Mouse (Mus musculus) neural tube, embryonic 10.5 days (tissue): ENCODE measurements around the gene Gm32687.
"Not testable (repeated sequence)": the region's sequence is repeated elsewhere in the genome, so short reads cannot be mapped to it uniquely, and the experiment has no call there.

Experiments used
- DNase-seq: peaks from one replicate; pipeline ENCODE4 v3.0.0-alpha.2; 2017; ENCODE audit warnings: low spot score; ENCODE audit errors: extremely low spot score

Gene Gm32687

GRCm38 (mm10) chr10:81863409-81864407 lies at the start of gene Gm32687:
TSS of gene Gm32687 (plus strand) at chr10:81863934.
- DNase-seq: not testable (repeated sequence)

GRCm38 (mm10) chr10:81846219-81846618 lies 17.5 kb upstream of the Gm32687 start:
- not testable (repeated sequence) for DNase-seq

GRCm38 (mm10) chr10:81929842-81930743 lies 66.4 kb downstream of the Gm32687 start, which contains the start of gene Zfp781:
TSS of gene Zfp781 (minus strand) at chr10:81930480.
- not testable (repeated sequence) for DNase-seq
